Mouse (Mus musculus) olfactory bulb, adult 2 months (tissue): ENCODE data around the gene Srcap. TPM values are rescaled to one million over a fixed set of nuclear protein-coding genes. Genes with fewer than 3 reads are reported as not detected.
"Not testable (repeated sequence)": the region's sequence is repeated elsewhere in the genome, so short reads cannot be mapped to it uniquely, and the experiment has no call there.

ENCODE experiments used
- H3K27ac ChIP-seq: fragments of 200-500 bp; 2 replicates; pipeline ENCODE4 v1.5.1; 2012; ENCODE audit warnings: low read depth, low read length; ENCODE audit not compliant: insufficient read depth
- H3K4me1 ChIP-seq: fragments of 200-500 bp; 2 replicates; pipeline ENCODE4 v1.6.1; 2012; ENCODE audit warnings: low read length; ENCODE audit not compliant: control insufficient read depth, insufficient read depth
- H3K4me3 ChIP-seq: fragments of 200-500 bp; 2 replicates; pipeline ENCODE4 v1.5.1; 2012; ENCODE audit warnings: mild to moderate bottlenecking, low read depth, low read length, moderate library complexity; ENCODE audit not compliant: insufficient read depth
- CTCF ChIP-seq: fragments of 200-500 bp; IDR thresholded peaks from 2 replicates; pipeline ENCODE4 v1.5.1; 2012; ENCODE audit warnings: low read depth, mild to moderate bottlenecking, low read length, moderate library complexity; ENCODE audit not compliant: insufficient read depth
- POLR2A ChIP-seq: fragments of 200-500 bp; IDR thresholded peaks from 2 replicates; pipeline ENCODE4 v1.6.1; 2012; ENCODE audit warnings: mild to moderate bottlenecking, low read depth, low read length, moderate library complexity; ENCODE audit not compliant: insufficient read depth
- WGBS: fragments of 180-500 bp; shearing (Covaris S2); methylation state at CpG from one replicate; pipeline ENCODE4 v1.1.7; 2018; 5-methylcytosine and 5-hydroxymethylcytosine counted together
- polyA plus RNA-seq: library from polyadenylated mRNA; stranded (reverse); fragments of >200 nt; gene quantifications from 2 replicates; pipeline ENCODE4 v1.2.4, GENCODE M21; 2012; ENCODE audit warnings: low replicate concordance; ENCODE audit not compliant: missing spikeins, insufficient read depth, insufficient read length

Srcap gene
- polyA plus RNA-seq, 1 experiment: 110 TPM

GRCm38 (mm10) chr7:127485416-127485815, 26.4 kb upstream of the Srcap start:
- 66% methylated on average over 5 of the region's 5 CpGs for WGBS
- H3K4me1 ChIP-seq: peaks cover 10% of the 10 kb centered on the region; the same call in 1 of the 2 replicates
- H3K4me3 ChIP-seq: no peak overlapping the region
- TF ChIP-seq CTCF (no peak), POLR2A (no peak)
- no peak overlapping the region for H3K27ac ChIP-seq

GRCm38 (mm10) chr7:127488364-127488763, 23.4 kb upstream of the Srcap start:
- WGBS: 69% methylated on average over 5 of the region's 5 CpGs
- H3K4me1 ChIP-seq, H3K27ac ChIP-seq, H3K4me3 ChIP-seq: not testable (repeated sequence)

GRCm38 (mm10) chr7:127489982-127490381, 21.8 kb upstream of the Srcap start:
- 97% methylated on average over 7 of the region's 7 CpGs for WGBS

GRCm38 (mm10) chr7:127491846-127492245, 19.9 kb upstream of the Srcap start:
- H3K4me3 ChIP-seq: no peak overlapping the region
- 70% methylated on average over 3 of the region's 3 CpGs for WGBS
- TF ChIP-seq CTCF (no peak), POLR2A (no peak)
- H3K27ac ChIP-seq: no peak overlapping the region
- no peaks in the 10 kb centered on the region for H3K4me1 ChIP-seq

More at GRCm38 (mm10) chr7:127489982-127490381, 21.8 kb upstream of the Srcap start:
- Histone ChIP-seq H3K27ac (no peak overlapping the region), H3K4me3 (no peak overlapping the region), H3K4me1 (peaks cover 2% of the 10 kb centered on the region; the same call in 1 of the 2 replicates)
- TF ChIP-seq POLR2A (no peak), CTCF (no peak)

- TF ChIP-seq CTCF: no peak
- no peak for TF ChIP-seq POLR2A
- Histone ChIP-seq H3K4me3 (no peak overlapping the region), H3K27ac (no peak overlapping the region)
Measured at GRCm38 (mm10) chr7:127494648-127495047, 17.1 kb upstream of the Srcap start.

GRCm38 (mm10) chr7:127497382-127497781, 14.4 kb upstream of the Srcap start:
- TF ChIP-seq CTCF (no peak), POLR2A (no peak)
- H3K4me1 ChIP-seq: no peaks in the 10 kb centered on the region
- WGBS: 77% methylated on average over 2 of the region's 2 CpGs
- H3K27ac ChIP-seq: no peak overlapping the region
- H3K4me3 ChIP-seq: no peak overlapping the region

More at GRCm38 (mm10) chr7:127494648-127495047, 17.1 kb upstream of the Srcap start:
- H3K4me1 ChIP-seq: no peaks in the 10 kb centered on the region

- H3K4me3 ChIP-seq: no peak overlapping the region
- H3K27ac ChIP-seq: no peak overlapping the region
- WGBS: 30% methylated on average over 3 of the region's 3 CpGs
- TF ChIP-seq POLR2A (no peak), CTCF (no peak)
- no peaks in the 10 kb centered on the region for H3K4me1 ChIP-seq
Measured at GRCm38 (mm10) chr7:127498407-127498806, 13.4 kb upstream of the Srcap start.

GRCm38 (mm10) chr7:127508291-127508690, 3.5 kb upstream of the Srcap start:
- Histone ChIP-seq H3K4me1 (peaks cover 3% of the 10 kb centered on the region; the same call in 1 of the 2 replicates), H3K27ac (no peak overlapping the region), H3K4me3 (no peak overlapping the region)
- TF ChIP-seq POLR2A (no peak), CTCF (no peak)
- 94% methylated on average over 3 of the region's 3 CpGs for WGBS

- H3K27ac ChIP-seq, H3K4me1 ChIP-seq, H3K4me3 ChIP-seq: not testable (repeated sequence)
- WGBS: 88% methylated on average over 4 of the region's 4 CpGs
Measured at GRCm38 (mm10) chr7:127509830-127510229, 2.0 kb upstream of the Srcap start.

GRCm38 (mm10) chr7:127511241-127511640, 542 bp upstream of the Srcap start:
- no peak for TF ChIP-seq CTCF
- TF ChIP-seq POLR2A: no peak
- Histone ChIP-seq H3K4me1 (peaks cover 5% of the 10 kb centered on the region; the same call in 1 of the 2 replicates), H3K27ac (no peak overlapping the region), H3K4me3 (no peak overlapping the region)
- 18% methylated on average over 8 of the region's 8 CpGs for WGBS
